Mouse (Mus musculus) ovary, postnatal 36 days (tissue): ENCODE data around the gene Aff3.

Source experiments
- DNase-seq: peaks from one replicate; pipeline ENCODE4 v3.0.0; 2022; ENCODE audit warnings: low spot score, mixed read lengths

Gene Aff3

GRCm38 (mm10) chr1:38664777-38665176 lies at the start of gene Aff3:
Aff3 (minus strand) TSS chr1:38664955.
- DNase-seq: no peak

- DNase-seq: no peak
Measured at GRCm38 (mm10) chr1:38700646-38701045, 35.9 kb upstream of the Aff3 start.

- DNase-seq: no peak
Measured at GRCm38 (mm10) chr1:38699244-38699643, 34.5 kb upstream of the Aff3 start.

GRCm38 (mm10) chr1:38695812-38696681 lies 31.3 kb upstream of the Aff3 start:
- DNase-seq: no peak

GRCm38 (mm10) chr1:38695089-38695811 lies 30.5 kb upstream of the Aff3 start:
- DNase-seq: no peak

- DNase-seq: no peak
Measured at GRCm38 (mm10) chr1:38694142-38694541, 29.4 kb upstream of the Aff3 start.

- no peak for DNase-seq
Measured at GRCm38 (mm10) chr1:38690471-38690870, 25.7 kb upstream of the Aff3 start.

- DNase-seq: no peak
Measured at GRCm38 (mm10) chr1:38688216-38688615, 23.5 kb upstream of the Aff3 start.

GRCm38 (mm10) chr1:38685706-38686105 lies 21.0 kb upstream of the Aff3 start:
- DNase-seq: no peak

GRCm38 (mm10) chr1:38683158-38683721 lies 18.5 kb upstream of the Aff3 start:
- DNase-seq: no peak

- DNase-seq: no peak
Measured at GRCm38 (mm10) chr1:38679890-38680289, 15.1 kb upstream of the Aff3 start.

- no peak for DNase-seq
Measured at GRCm38 (mm10) chr1:38671756-38672155, 7.0 kb upstream of the Aff3 start.

- no peak for DNase-seq
Measured at GRCm38 (mm10) chr1:38671019-38671418, 6.3 kb upstream of the Aff3 start.

GRCm38 (mm10) chr1:38668327-38668726 lies 3.6 kb upstream of the Aff3 start:
- no peak for DNase-seq

- DNase-seq: no peak
Measured at GRCm38 (mm10) chr1:38667892-38668291, 3.1 kb upstream of the Aff3 start.

GRCm38 (mm10) chr1:38666766-38667118 lies 2.0 kb upstream of the Aff3 start:
- DNase-seq: no peak

- DNase-seq: no peak
Measured at GRCm38 (mm10) chr1:38666111-38666765, 1.5 kb upstream of the Aff3 start.

GRCm38 (mm10) chr1:38665611-38666010 lies 856 bp upstream of the Aff3 start:
- DNase-seq: no peak

- no peak for DNase-seq
Measured at GRCm38 (mm10) chr1:38664261-38664660, 494 bp downstream of the Aff3 start.

- DNase-seq: no peak
Measured at GRCm38 (mm10) chr1:38662616-38663193, 2.0 kb downstream of the Aff3 start.

- DNase-seq: no peak
Measured at GRCm38 (mm10) chr1:38658933-38659553, 5.7 kb downstream of the Aff3 start.

GRCm38 (mm10) chr1:38658376-38658775 lies 6.4 kb downstream of the Aff3 start:
- no peak for DNase-seq
